Mouse (Mus musculus): ENCODE measurements around the gene Dbp.

DNA sequence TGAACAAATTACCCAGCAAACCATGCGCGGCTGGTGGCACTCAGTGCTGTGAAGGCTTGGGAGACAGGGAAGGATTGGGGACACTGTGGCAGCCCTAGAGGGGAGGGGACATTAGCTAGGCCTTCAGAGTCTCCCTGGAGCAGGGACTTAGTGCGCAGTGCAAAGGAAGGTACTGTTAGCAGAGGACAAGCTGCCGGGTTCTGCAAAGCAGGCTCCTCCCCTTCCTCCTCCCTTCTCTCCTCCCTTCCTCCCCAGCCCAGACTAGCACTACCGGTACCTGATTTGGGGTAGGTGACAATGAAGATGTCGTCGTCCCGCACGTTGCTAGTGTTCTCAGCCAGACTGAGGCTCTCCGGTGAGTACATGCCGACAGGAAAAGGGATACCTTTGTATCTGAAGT is 36.9 kb downstream of the Dbp start:
- TF ChIP-seq CTCF (conservative IDR thresholded peaks at IDR 0.05 in 1 of 2, IDR thresholded peaks at IDR 0.05 in 1 of 2; ENCODE audit: low read depth in 2 of 2, low read length in 2 of 2) (no peak), E2F4 (IDR thresholded peaks at IDR 0.05; ENCODE audit: insufficient replicate concordance, low read depth, low read length) (no peak), POLR2A (IDR thresholded peaks at IDR 0.05; ENCODE audit: low read depth, low read length) (no peak), ELF1 (IDR thresholded peaks at IDR 0.05; ENCODE audit: low read depth, low read length) (no peak), TCF12 (IDR thresholded peaks at IDR 0.05; ENCODE audit: low read depth, low read length) (no peak), MXI1 (IDR thresholded peaks at IDR 0.05; ENCODE audit: low read depth, low read length) (no peak), SMC3 (IDR thresholded peaks at IDR 0.05; ENCODE audit: low read depth, low read length) (no peak), ETS1 (conservative IDR thresholded peaks at IDR 0.05; ENCODE audit: low read depth, low read length) (no peak)
